19 mouse cellular contexts compared by ENCODE assay signal in genomic region chr19:37304006-37304405, GRCm38 (mm10).
"Had no signal": no experiment of that assay in that cellular context is flagged by ENCODE, and none has a peak within 500 bp of the region (broad histone marks: within the 10 kb centered on the region; RNA-seq: fewer than 3 reads in every experiment).

No protein-coding gene starts in this region.

- H3K9me3 ChIP-seq: liver, embryonic 15.5 days; lung, embryonic 15.5 days; megakaryocyte, embryonic 14.5 days; midbrain, embryonic 13.5 days; midbrain, embryonic 15.5 days; neural tube, embryonic 12.5 days had no signal

- H3K4me3 ChIP-seq: liver, embryonic 15.5 days; lung, embryonic 15.5 days; megakaryocyte, embryonic 14.5 days; midbrain, embryonic 13.5 days; midbrain, embryonic 15.5 days; neural tube, embryonic 12.5 days had no signal

- ATAC-seq: liver, postnatal 0 days; lung, postnatal 0 days; midbrain, embryonic 13.5 days; midbrain, embryonic 15.5 days had no signal

- H3K4me2 ChIP-seq: liver, embryonic 15.5 days; lung, embryonic 15.5 days; midbrain, embryonic 11.5 days; midbrain, embryonic 13.5 days; midbrain, embryonic 15.5 days; neural tube, embryonic 12.5 days had no signal

- H3K27ac ChIP-seq: liver, embryonic 15.5 days; lung, embryonic 15.5 days; macrophage; midbrain, embryonic 13.5 days; midbrain, embryonic 15.5 days; neural tube, embryonic 12.5 days had no signal

- H3K36me3 ChIP-seq: midbrain, embryonic 15.5 days had no signal

- H3K9ac ChIP-seq: liver, embryonic 15.5 days; liver, postnatal 0 days; lung, embryonic 15.5 days; midbrain, embryonic 13.5 days; midbrain, embryonic 15.5 days; neural tube, embryonic 12.5 days had no signal

- DNase-seq: liver, postnatal 0 days; lung, adult 2 months; lung, postnatal 14 days; right cerebral cortex, adult 18-20 months; right cerebral cortex, postnatal 25 days; right cerebral cortex, postnatal 4 days; spleen, adult 18-20 months; thymus, adult 18-20 months; thymus, postnatal 14 days; thymus, postnatal 36 days had no signal

- H3K4me1 ChIP-seq: liver, embryonic 15.5 days; lung, embryonic 15.5 days; megakaryocyte, embryonic 14.5 days; midbrain, embryonic 13.5 days; midbrain, embryonic 15.5 days; neural tube, embryonic 12.5 days had no signal

- H3K27me3 ChIP-seq: liver, embryonic 15.5 days; lung, embryonic 15.5 days; megakaryocyte, embryonic 14.5 days; midbrain, embryonic 13.5 days; midbrain, embryonic 15.5 days; neural tube, embryonic 12.5 days had no signal
